Mouse (Mus musculus) neural tube, embryonic 11.5 days (tissue): ENCODE measurements around the gene 9930022D16Rik. TPM values are rescaled to one million over a fixed set of nuclear protein-coding genes. Genes with fewer than 3 reads are reported as not detected.

Source experiments
- ATAC-seq: fragments of 200-750 bp; cut with Nextera tagmentation; 2 replicates; pipeline ENCODE4 v1.8.0; 2017; ENCODE audit warnings: moderate number of reproducible peaks, mild to moderate bottlenecking, moderate TSS enrichment, moderate library complexity; ENCODE audit not compliant: insufficient read depth, low FRiP score, low TSS enrichment
- DNase-seq: peaks from one replicate; pipeline ENCODE4 v3.0.0-alpha.2; 2015; ENCODE audit warnings: low spot score
- H3K27ac ChIP-seq: fragments of 300-500 bp; sonication (generic); 2 replicates; pipeline ENCODE4 v1.5.1; 2014; ENCODE audit warnings: low read depth, mild to moderate bottlenecking, low read length
- H3K27me3 ChIP-seq: fragments of 300-500 bp; sonication (generic); 2 replicates; pipeline ENCODE4 v1.6.1; 2014; ENCODE audit warnings: mild to moderate bottlenecking, low read length, mixed read lengths; ENCODE audit not compliant: control insufficient read depth, insufficient read depth
- H3K36me3 ChIP-seq: fragments of 300-500 bp; sonication (generic); 2 replicates; pipeline ENCODE4 v1.6.1; 2014; ENCODE audit warnings: mild to moderate bottlenecking, low read length, moderate library complexity, mixed read lengths; ENCODE audit not compliant: control insufficient read depth, insufficient read depth
- H3K4me1 ChIP-seq: fragments of 300-500 bp; sonication (generic); 2 replicates; pipeline ENCODE4 v1.6.1; 2014; ENCODE audit warnings: low read length, mixed read lengths; ENCODE audit not compliant: control insufficient read depth, insufficient read depth
- H3K4me2 ChIP-seq: fragments of 300-500 bp; sonication (generic); 2 replicates; pipeline ENCODE4 v1.6.1; 2014; ENCODE audit warnings: low read depth, mild to moderate bottlenecking, moderate library complexity
- H3K4me3 ChIP-seq: fragments of 300-500 bp; sonication (generic); 2 replicates; pipeline ENCODE4 v1.5.1; 2014; ENCODE audit warnings: low read depth, low read length
- H3K9ac ChIP-seq: fragments of 300-500 bp; sonication (generic); 2 replicates; pipeline ENCODE4 v1.6.1; 2014; ENCODE audit warnings: mild to moderate bottlenecking, low read length
- H3K9me3 ChIP-seq: fragments of 300-500 bp; sonication (generic); 2 replicates; pipeline ENCODE4 v1.6.1; 2016; ENCODE audit warnings: low read length; ENCODE audit not compliant: control insufficient read depth
- WGBS: fragments of 180-500 bp; shearing (Covaris S2); extraction: QIAGEN DNeasy Blood & Tissue Kit; methylation state at CpG from one replicate; pipeline ENCODE4 v1.1.7; 2014; 5-methylcytosine and 5-hydroxymethylcytosine counted together
- polyA plus RNA-seq: library from polyadenylated mRNA; unstranded; fragments of >200 nt; fragmentation: Nextera tagmentation; extraction: Ambion mirVana; gene quantifications from 2 replicates; pipeline ENCODE4 v1.2.1, GENCODE M21; 2014

Gene 9930022D16Rik
- polyA plus RNA-seq = not detected in 2 replicates

DNA sequence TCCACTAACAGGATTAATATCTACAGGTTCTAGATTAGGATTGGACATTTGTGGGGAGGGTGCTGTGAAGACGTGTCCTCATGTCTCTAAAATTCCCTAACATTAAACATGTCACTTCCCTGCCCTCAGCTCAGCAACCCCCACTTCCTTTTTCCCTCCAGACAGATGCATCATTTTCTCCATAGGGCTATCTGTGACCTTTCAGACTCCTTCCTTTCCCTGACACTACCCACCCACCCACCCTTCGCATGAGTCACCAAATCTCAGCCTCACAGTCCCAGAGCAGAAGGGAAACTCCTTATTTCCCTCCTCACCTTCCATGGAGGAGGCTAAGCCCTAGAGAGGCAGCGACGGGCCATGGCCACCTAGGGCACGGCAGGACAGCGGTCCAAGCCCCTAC, at the start of gene 9930022D16Rik:
9930022D16Rik (plus strand) TSS at position 301 of the 400 bp plus-strand sequence.
- H3K9ac ChIP-seq = no peak within 1 kb of the TSS
- H3K4me2 ChIP-seq = no peak within 1 kb of the TSS
- no peaks in the 10 kb centered on the region for H3K36me3 ChIP-seq
- WGBS = 89% methylated on average over 6 of the region's 6 CpGs
- DNase-seq = no peak
- no peak for ATAC-seq
- no peaks in the 10 kb centered on the region for H3K9me3 ChIP-seq
- H3K27ac ChIP-seq = no peak within 1 kb of the TSS
- no peaks in the 10 kb centered on the region for H3K4me1 ChIP-seq
- no peaks in the 10 kb centered on the region for H3K27me3 ChIP-seq
- no peak within 1 kb of the TSS for H3K4me3 ChIP-seq

DNA sequence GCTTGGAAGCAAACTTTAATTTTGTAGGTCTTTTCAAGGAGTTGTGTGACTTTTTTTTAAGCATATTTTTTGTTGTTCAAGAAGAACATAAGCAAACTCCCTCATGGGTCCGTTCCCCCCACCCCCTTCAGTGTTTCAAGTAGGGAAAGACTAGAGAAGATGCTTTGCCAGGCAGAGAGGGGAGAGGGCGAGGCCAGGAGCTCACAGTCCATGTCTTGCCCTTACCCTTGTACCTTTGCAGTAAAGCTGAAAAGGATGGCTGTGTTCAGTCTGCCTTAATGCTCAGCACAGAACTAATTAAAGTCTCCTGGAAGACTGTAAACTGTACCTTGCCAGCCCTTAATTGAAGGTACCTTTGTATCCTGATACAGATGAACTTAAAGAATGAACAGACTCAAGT, 49.4 kb upstream of the 9930022D16Rik start:
- H3K4me2 ChIP-seq = peak overlapping the region; percentile 80
- no peak overlapping the region for H3K27ac ChIP-seq
- DNase-seq (no peak), ATAC-seq (no peak)
- no peaks in the 10 kb centered on the region for H3K27me3 ChIP-seq
- 78% methylated on average over 2 of the region's 2 CpGs for WGBS
- peaks cover 6% of the 10 kb centered on the region for H3K4me1 ChIP-seq
- no peak overlapping the region for H3K9ac ChIP-seq
- H3K36me3 ChIP-seq = no peaks in the 10 kb centered on the region; the same call in 1 of the 2 replicates
- no peaks in the 10 kb centered on the region for H3K9me3 ChIP-seq
- no peak overlapping the region for H3K4me3 ChIP-seq

- Histone ChIP-seq H3K4me1 (peaks cover 6% of the 10 kb centered on the region), H3K9ac (no peak overlapping the region), H3K9me3 (no peaks in the 10 kb centered on the region), H3K4me3 (no peak overlapping the region), H3K27ac (no peak overlapping the region), H3K36me3 (no peaks in the 10 kb centered on the region; the same call in 1 of the 2 replicates), H3K4me2 (peak overlapping the region; percentile 80), H3K27me3 (no peaks in the 10 kb centered on the region)
- DNase-seq (no peak), ATAC-seq (no peak)
- 94% methylated on average over 10 of the region's 10 CpGs for WGBS
These were observed 48.8 kb upstream of the 9930022D16Rik start for GRCm38 (mm10) chr11:109364881-109365280.

- no peak overlapping the region for H3K27ac ChIP-seq
- 93% methylated on average over 5 of the region's 5 CpGs for WGBS
- peaks cover 6% of the 10 kb centered on the region for H3K4me1 ChIP-seq
- H3K27me3 ChIP-seq = no peaks in the 10 kb centered on the region
- H3K4me2 ChIP-seq = no peak overlapping the region
- ATAC-seq (no peak), DNase-seq (no peak)
- no peak overlapping the region for H3K4me3 ChIP-seq
- no peak overlapping the region for H3K9ac ChIP-seq
- H3K36me3 ChIP-seq = no peaks in the 10 kb centered on the region; the same call in 1 of the 2 replicates
- H3K9me3 ChIP-seq = no peaks in the 10 kb centered on the region
These were observed 47.9 kb upstream of the 9930022D16Rik start for GRCm38 (mm10) chr11:109365818-109366217.

DNA sequence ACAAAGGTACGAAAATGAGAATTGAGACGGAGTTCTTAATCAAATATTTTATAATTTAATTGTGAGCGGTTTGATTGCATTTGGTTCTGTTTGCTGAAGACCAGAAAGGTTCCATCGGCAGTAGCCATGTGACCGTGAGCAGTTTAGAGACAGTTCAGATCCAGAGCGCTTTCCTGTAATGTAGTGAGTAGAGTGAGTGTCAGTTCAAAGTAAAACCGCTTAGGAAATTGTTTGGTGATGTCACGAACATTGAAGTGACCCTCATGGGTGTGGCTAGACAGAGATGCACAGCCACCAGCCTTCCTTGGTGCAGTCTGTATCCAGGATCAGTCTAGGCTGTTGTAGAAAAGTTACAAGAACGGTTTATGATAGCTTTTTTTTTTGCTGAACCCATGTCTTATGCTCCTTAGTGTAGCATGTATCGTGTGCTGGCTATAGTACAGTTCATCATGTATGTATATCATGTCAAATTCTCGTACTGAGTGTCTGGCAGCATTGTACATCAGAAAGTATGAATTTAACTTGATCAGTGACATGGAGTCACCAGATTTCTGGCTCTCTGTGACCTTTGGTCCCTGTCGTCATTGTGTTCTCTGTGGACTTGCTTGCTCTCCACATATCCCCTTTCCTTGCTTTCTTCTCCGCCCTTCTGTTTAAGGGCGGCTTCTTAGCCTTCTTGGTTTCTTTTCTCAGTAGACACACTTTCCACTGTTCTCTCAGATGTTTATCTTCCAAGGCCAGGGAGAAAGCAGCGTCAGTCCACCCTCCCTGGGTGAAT, 46.7 kb upstream of the 9930022D16Rik start:
- Histone ChIP-seq H3K27ac (no peak overlapping the region), H3K9me3 (no peaks in the 10 kb centered on the region), H3K9ac (no peak overlapping the region), H3K4me1 (peaks cover 4% of the 10 kb centered on the region; the same call in 1 of the 2 replicates), H3K4me3 (no peak overlapping the region), H3K36me3 (no peaks in the 10 kb centered on the region; the same call in 1 of the 2 replicates), H3K4me2 (no peak overlapping the region), H3K27me3 (no peaks in the 10 kb centered on the region)
- DNase-seq (no peak), ATAC-seq (no peak)
- 89% methylated on average over 15 of the region's 15 CpGs for WGBS

DNA sequence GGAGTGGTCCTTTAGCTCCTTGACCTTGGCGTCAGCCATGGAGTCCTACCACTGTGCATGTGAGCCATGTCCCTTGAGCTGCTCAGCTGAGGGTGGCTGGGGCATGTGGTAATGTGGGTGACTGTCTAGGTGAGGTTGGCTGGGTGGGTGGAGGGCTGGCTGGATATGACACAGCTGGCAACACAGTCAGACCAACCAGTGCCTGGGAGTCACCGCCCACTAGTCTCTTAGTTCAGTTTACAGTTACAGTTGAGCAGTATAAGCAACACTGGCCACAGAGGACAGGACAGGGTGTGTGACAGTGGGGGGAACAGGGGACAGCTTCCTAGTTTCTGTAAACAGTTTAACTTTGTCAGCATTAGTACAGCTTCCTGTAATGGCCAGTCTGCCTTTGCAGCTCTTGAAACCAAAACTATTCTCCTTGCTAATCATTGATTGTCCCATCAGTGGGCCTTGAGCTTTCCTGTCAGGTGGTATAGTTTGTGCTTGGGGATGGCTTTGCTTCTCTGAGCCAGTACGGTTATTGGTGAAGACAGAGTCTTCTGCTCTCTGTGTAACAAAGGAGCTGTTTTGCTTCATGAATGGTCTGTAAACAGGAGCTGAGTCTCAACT, 44.6 kb upstream of the 9930022D16Rik start:
- ATAC-seq = no peak
- 94% methylated on average over 3 of the region's 3 CpGs for WGBS
- H3K36me3 ChIP-seq = no peaks in the 10 kb centered on the region; the same call in 1 of the 2 replicates

GRCm38 (mm10) chr11:109375412-109375811, 38.3 kb upstream of the 9930022D16Rik start:
- H3K9ac ChIP-seq = no peak overlapping the region
- no peaks in the 10 kb centered on the region; the same call in 1 of the 2 replicates for H3K36me3 ChIP-seq
- no peaks in the 10 kb centered on the region for H3K9me3 ChIP-seq
- no peak overlapping the region for H3K27ac ChIP-seq
- no peak for ATAC-seq
- no peak overlapping the region for H3K4me3 ChIP-seq
- DNase-seq = no peak
- peaks cover 9% of the 10 kb centered on the region; the same call in 1 of the 2 replicates for H3K4me1 ChIP-seq
- 76% methylated on average over 7 of the region's 7 CpGs for WGBS
- no peak overlapping the region for H3K4me2 ChIP-seq
- no peaks in the 10 kb centered on the region for H3K27me3 ChIP-seq

More for the DNA sequence above, 44.6 kb upstream of the 9930022D16Rik start:
- Histone ChIP-seq H3K9me3 (no peaks in the 10 kb centered on the region), H3K27me3 (no peaks in the 10 kb centered on the region), H3K9ac (no peak overlapping the region), H3K27ac (no peak overlapping the region), H3K4me2 (no peak overlapping the region), H3K4me1 (peaks cover 4% of the 10 kb centered on the region; the same call in 1 of the 2 replicates), H3K4me3 (no peak overlapping the region)
- no peak for DNase-seq

DNA sequence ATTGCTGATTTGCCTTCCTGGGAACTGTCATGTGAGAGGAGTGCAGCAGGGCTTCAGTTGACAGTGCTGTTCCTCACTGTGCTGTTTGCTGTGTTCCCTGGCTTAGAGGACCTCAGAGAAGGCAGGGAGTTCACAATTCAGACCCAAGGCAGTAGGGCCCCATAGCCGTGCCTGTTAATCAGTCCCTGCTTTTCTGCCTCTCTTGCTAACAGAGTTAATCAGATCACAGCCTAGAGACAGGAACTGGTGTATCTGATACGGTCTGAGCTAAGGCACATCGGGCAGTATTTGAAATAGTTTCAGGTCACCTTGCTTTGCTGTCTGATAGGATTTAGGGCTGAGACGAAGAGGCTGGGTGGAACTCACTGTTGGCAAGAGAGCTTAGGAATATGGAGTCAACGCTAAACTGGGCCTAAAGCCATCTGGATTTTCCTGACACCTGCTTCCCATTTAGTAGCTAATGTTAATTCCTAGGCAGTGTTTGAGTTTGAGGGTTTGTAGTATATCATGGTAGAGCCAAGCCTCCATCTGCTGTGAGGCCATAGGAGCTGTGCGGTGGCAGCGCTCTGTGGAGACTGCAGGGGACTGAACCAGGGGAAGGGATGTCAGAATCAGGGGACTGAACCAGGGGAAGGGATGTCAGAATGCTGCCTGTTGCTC, 37.1 kb upstream of the 9930022D16Rik start:
- Histone ChIP-seq H3K9ac (no peak overlapping the region), H3K4me3 (no peak overlapping the region), H3K4me2 (peak overlapping the region; percentile 7; the same call in 1 of the 2 replicates), H3K27me3 (no peaks in the 10 kb centered on the region), H3K4me1 (peaks cover 9% of the 10 kb centered on the region; the same call in 1 of the 2 replicates), H3K27ac (0 out of 2 replicates have a peak overlapping the region, but pooled peaks have one; percentile 23), H3K9me3 (no peaks in the 10 kb centered on the region), H3K36me3 (no peaks in the 10 kb centered on the region; the same call in 1 of the 2 replicates)
- no peak for DNase-seq
- no peak for ATAC-seq
- 66% methylated on average over 7 of the region's 7 CpGs for WGBS
